Mouse (Mus musculus) forebrain, embryonic 10.5 days (tissue): ENCODE data around the gene Sowaha. TPM values are rescaled to one million over a fixed set of nuclear protein-coding genes. Genes with fewer than 3 reads are reported as not detected.
A peak's percentile ranks its signal among the peaks of the same experiment; 100 is the strongest.

Experiments
- DNase-seq: peaks from one replicate; pipeline ENCODE4 v3.0.0-alpha.2; 2017; ENCODE audit warnings: low spot score; ENCODE audit errors: extremely low spot score
- H3K27ac ChIP-seq: fragments of 300-500 bp; sonication (generic); 2 replicates; pipeline ENCODE4 v1.5.1; 2016; ENCODE audit warnings: mild to moderate bottlenecking
- H3K27me3 ChIP-seq: fragments of 300-500 bp; sonication (generic); 2 replicates; pipeline ENCODE4 v1.6.1; 2016; ENCODE audit warnings: mild to moderate bottlenecking; ENCODE audit not compliant: poor library complexity, severe bottlenecking
- H3K36me3 ChIP-seq: fragments of 300-500 bp; sonication (generic); replicated peaks from 2 replicates; pipeline ENCODE4 v1.6.1; 2016; ENCODE audit warnings: mild to moderate bottlenecking, moderate library complexity
- H3K4me1 ChIP-seq: fragments of 300-500 bp; sonication (generic); 2 replicates; pipeline ENCODE4 v1.6.1; 2016
- H3K4me3 ChIP-seq: fragments of 300-500 bp; sonication (generic); 2 replicates; pipeline ENCODE4 v1.5.1; 2016; ENCODE audit warnings: mild to moderate bottlenecking, moderate library complexity
- H3K9me3 ChIP-seq: fragments of 300-500 bp; sonication (generic); 2 replicates; pipeline ENCODE4 v1.6.1; 2016; ENCODE audit warnings: mild to moderate bottlenecking, moderate library complexity
- WGBS: fragments of 180-500 bp; shearing (Covaris S2); methylation state at CpG from one replicate; pipeline ENCODE4 v1.1.7; 2016; 5-methylcytosine and 5-hydroxymethylcytosine counted together
- polyA plus RNA-seq: library from polyadenylated mRNA; unstranded; fragments of >200 nt; fragmentation: Nextera tagmentation; extraction: Ambion mirVana; gene quantifications from 2 replicates; pipeline ENCODE4 v1.2.1, GENCODE M21; 2016

The Sowaha gene
- polyA plus RNA-seq, 1 experiment from 2014 or later = 0.46 TPM

DNA sequence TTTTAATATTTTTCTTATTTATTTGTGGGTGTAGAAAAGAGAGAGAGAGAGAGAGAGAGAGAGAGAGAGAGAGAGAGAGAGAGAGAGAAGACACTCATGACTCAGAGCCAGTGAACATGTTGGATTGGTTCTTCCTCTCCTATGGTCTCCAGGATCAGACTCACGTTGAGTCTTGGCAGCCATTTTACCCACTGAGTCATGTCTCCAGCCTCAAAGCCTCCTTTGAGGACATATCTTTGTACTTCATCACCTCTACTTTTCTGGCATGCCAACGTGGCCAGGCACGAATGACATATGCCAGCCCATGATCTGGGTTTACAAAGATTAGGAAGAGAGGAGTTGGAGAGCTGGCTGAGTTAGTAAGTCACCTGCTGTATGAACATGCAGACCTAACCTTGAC, 19.9 kb downstream of the Sowaha start:
- H3K4me1 ChIP-seq = peaks cover 35% of the 10 kb centered on the region
- DNase-seq = no peak
- H3K4me3 ChIP-seq = no peak overlapping the region
- H3K9me3 ChIP-seq = peaks cover 8% of the 10 kb centered on the region; the same call in 1 of the 2 replicates
- H3K36me3 ChIP-seq = no peaks in the 10 kb centered on the region
- peaks cover 100% of the 10 kb centered on the region for H3K27me3 ChIP-seq
- 84% methylated on average over 3 of the region's 3 CpGs for WGBS
- H3K27ac ChIP-seq = no peak overlapping the region

DNA sequence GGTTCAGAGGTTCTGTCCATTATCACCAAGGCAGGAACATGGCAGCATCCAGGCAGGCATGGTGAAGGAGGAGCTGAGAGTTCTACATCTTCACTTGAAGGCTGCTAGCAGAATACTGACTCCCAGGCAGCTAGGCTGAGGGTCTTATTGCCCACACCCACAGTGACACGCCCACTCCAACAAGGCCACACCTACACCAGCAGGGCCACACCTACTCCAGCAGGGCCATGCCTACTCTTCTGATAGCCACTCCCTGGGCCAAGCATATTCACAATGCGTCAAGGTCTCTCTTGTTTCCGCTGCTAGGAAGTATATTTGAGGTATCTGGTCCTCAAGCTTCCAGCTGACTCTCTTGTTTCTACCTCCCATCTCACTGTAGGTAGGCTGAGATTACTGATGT, 21.1 kb downstream of the Sowaha start:
- WGBS = 60% methylated on average over 3 of the region's 3 CpGs
- Histone ChIP-seq H3K27me3 (peaks cover 93% of the 10 kb centered on the region), H3K4me3 (no peak overlapping the region), H3K27ac (no peak overlapping the region), H3K4me1 (peaks cover 33% of the 10 kb centered on the region), H3K36me3 (no peaks in the 10 kb centered on the region), H3K9me3 (no peaks in the 10 kb centered on the region)
- no peak for DNase-seq

DNA sequence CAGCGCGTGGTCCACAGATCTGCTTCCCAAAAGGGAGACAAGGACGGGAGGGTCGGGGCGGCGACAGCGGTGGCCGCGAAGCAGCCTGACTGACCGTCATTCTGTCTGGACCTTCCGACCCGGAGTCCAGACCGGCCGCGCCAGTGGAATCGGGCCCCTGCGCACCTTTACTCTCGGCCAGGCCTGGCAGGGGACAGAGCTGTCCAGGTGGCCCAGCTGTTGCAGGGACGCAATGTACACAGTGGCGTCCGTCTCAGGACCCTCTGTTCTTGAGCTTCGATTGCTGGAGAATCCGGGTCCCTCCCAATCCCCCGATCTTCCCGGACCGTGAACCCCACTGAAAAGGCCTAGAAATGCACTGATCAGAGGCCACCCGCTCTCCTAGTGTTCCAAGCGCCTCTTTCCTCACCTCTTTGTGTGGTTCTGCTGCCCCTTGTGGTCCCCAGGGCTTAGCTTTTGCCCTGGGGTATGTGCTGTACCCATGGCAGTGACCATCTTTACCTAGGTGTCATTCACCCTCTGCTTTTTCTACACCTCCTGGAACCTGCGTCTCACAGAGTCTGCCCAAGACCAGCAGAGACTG, 22.6 kb downstream of the Sowaha start:
- H3K4me3 ChIP-seq = peak overlapping the region; percentile 60
- no peaks in the 10 kb centered on the region for H3K9me3 ChIP-seq
- peaks cover 78% of the 10 kb centered on the region for H3K27me3 ChIP-seq
- H3K36me3 ChIP-seq = no peaks in the 10 kb centered on the region
- peak overlapping the region; percentile 75 for H3K27ac ChIP-seq
- no peak for DNase-seq
- H3K4me1 ChIP-seq = peaks cover 23% of the 10 kb centered on the region
- 5% methylated on average over 29 of the region's 29 CpGs for WGBS

DNA sequence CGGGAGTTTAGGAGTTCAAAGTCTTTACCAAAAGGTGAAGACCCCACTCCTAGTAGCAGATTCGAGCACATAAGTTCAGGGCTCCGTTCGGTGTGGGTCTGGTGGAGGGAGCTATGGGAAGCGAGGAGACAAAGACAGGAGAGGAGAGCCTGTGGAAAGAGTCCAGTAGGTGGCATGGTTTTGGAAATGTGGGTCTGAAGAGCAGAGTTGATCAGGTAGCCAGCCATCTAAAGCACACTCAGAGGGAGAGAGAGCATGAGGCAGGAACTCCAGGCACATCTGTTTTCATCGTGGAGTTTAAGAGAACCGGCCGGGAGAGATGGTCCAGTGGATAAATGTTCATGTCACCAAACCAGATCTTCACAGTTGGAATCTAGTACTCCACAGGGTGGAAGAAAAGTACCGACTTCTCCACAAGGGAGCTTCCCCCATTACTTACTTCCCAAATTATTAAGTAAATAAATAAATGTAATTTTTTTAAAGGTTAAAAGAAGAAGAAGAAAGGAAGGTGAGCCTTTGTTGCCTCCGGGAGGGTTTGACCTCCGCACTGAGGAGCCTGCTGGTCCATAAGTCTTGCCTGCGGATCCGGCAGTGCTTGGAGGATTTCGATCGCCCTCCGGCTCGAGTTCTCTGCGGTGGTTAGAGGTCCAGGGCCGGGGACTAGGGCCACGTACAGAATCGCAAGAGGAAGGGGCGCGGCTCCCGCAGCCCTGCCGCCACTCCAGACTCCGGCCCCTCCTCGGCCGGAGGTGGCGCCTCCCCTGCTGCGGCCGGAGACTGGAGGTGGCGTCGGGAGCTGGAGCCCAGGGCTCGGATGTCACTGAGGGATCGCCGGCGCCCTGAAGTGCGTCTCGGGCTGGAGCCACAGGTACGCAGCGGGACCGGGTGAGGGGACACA, 23.4 kb downstream of the Sowaha start, which contains the start of the genes Gm10447 and Shroom1:
Gene Gm10447 (minus strand): TSS at position 637 of the 898 bp plus-strand sequence.
Gene Shroom1 (plus strand): TSS at position 732 of the 898 bp plus-strand sequence.
- Histone ChIP-seq H3K36me3 (no peaks in the 10 kb centered on the region), H3K27me3 (peaks cover 70% of the 10 kb centered on the region), H3K4me3 (peak within 1 kb of the TSS; percentile 60), H3K27ac (peak within 1 kb of the TSS; percentile 75), H3K9me3 (no peaks in the 10 kb centered on the region), H3K4me1 (peaks cover 18% of the 10 kb centered on the region)
- DNase-seq = peak; percentile 55
- WGBS = 4% methylated on average over 42 of the region's 42 CpGs

DNA sequence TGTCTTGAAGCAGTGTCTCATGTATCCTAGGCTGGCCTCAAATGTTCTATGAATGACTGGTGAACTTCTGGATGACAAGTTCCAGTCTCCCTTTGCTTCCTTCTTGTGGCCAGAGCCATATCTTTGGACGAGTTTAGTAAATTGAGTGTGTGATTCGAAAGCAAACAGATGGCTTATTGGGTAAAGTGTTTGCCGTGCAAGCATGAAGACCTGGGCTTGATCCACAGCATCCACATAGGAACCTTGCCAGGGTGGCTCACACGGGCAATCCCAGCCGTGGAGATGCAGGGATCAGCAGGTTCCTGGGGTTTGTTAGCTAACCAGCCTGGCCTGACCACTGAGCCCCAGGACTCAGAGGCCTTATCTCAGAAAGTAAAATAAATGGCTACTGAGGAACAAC, 27.0 kb downstream of the Sowaha start:
- Histone ChIP-seq H3K27me3 (peaks cover 33% of the 10 kb centered on the region), H3K27ac (no peak overlapping the region), H3K9me3 (no peaks in the 10 kb centered on the region), H3K4me1 (peaks cover 14% of the 10 kb centered on the region), H3K36me3 (no peaks in the 10 kb centered on the region), H3K4me3 (no peak overlapping the region)
- WGBS = 87% methylated on average over 5 of the region's 5 CpGs
- no peak for DNase-seq

DNA sequence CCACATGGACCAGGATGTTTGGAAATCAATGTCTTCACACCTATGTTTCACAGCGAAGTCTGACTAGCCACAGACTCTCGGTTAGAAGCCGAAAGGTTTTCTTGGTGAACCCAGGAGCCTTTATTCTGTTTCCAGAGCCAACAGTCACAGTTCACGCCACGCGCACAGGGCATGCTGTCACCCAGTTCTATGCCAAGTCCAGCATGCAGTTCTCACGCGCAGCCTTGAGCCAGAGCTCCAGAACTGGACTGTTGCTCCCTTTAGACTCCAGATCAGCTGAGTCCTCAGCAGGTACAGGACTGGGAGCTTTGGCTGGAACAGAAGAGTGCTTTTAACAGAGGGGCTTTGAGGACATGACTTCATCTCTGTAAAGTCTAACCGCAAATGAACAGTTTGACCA, 27.7 kb downstream of the Sowaha start:
- peaks cover 11% of the 10 kb centered on the region for H3K4me1 ChIP-seq
- no peaks in the 10 kb centered on the region for H3K36me3 ChIP-seq
- 95% methylated on average over 9 of the region's 9 CpGs for WGBS
- no peak overlapping the region for H3K4me3 ChIP-seq
- DNase-seq = no peak
- no peak overlapping the region for H3K27ac ChIP-seq
- H3K9me3 ChIP-seq = no peaks in the 10 kb centered on the region
- peaks cover 27% of the 10 kb centered on the region for H3K27me3 ChIP-seq

DNA sequence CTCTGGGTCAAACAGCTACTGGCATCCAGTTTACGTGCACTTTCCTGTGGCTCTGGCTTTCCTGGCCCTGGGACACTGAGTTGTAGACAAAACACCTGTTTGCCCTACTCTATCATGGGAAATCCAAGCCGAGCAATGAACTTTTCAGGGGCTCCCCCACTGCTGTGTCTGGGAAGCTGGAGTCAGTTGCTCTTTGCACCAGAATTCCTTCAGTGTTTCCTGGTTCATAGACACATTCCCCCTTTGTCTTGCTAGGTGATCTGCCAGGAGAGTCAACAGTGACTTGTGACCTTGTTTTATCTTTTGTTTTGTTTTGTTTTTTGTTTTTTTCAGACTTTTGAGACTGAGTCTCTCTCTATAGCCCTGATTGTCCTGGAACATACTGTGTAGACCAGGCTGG, 28.7 kb downstream of the Sowaha start:
- Histone ChIP-seq H3K27ac (no peak overlapping the region), H3K27me3 (peaks cover 17% of the 10 kb centered on the region)
- WGBS = 78% methylated on average over 2 of the region's 2 CpGs

DNA sequence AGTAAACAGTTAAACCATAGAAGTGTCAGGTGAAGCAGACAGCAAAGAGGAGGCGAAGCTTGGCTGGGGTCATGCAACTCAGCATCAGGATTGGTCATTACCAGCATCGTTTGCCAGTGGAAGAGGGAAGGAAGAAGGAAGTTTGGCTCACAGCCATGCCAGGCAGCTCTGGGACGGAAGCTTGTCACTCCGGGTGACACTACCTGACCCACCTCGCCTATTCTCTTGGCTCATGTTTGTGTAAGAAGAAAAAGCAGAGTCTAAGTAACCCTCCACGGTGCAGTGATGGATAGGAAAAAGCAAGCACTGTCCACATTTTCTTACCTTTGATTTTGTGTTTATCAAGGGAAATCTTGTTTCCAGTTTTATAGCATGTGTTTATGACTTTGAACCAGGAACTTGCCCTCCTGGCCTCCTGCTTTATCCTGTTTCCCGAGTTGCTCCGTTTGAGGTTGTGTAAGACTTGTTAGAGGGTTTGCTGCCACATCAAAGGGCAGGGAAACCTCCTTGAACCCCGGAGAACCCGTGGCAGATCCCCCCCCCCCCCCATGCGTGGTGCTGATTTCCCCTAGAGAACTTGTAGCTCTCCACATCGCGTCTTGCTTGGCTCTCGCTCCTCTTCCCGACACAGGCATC, 29.9 kb downstream of the Sowaha start:
- Histone ChIP-seq H3K36me3 (no peaks in the 10 kb centered on the region), H3K4me3 (no peak overlapping the region), H3K9me3 (no peaks in the 10 kb centered on the region), H3K27ac (no peak overlapping the region), H3K4me1 (no peaks in the 10 kb centered on the region), H3K27me3 (peaks cover 5% of the 10 kb centered on the region)
- no peak for DNase-seq
- 65% methylated on average over 15 of the region's 15 CpGs for WGBS

More for the DNA sequence above, 28.7 kb downstream of the Sowaha start:
- no peaks in the 10 kb centered on the region for H3K36me3 ChIP-seq
- H3K4me1 ChIP-seq = peaks cover 1% of the 10 kb centered on the region; the same call in 1 of the 2 replicates
- H3K4me3 ChIP-seq = no peak overlapping the region
- no peak for DNase-seq
- no peaks in the 10 kb centered on the region for H3K9me3 ChIP-seq

DNA sequence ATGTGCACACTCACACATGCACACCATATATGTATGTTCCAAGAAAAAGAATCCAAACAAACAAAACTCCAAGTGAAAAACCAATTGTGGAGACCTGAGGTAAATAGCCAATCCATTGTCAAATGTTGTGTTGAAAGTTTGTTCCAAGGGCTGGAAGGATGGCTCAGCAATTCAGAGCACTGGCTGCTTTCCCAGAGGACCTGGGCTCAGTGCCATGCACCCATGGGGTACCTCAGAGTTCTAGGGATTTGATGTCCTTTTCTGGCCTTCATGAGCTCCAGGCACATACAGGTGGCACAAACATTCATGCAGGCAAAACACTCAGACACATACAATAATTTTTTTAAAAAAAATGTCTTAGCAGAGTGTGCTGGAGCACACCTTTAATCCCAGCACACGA, 31.5 kb downstream of the Sowaha start:
- WGBS = 84% methylated on average over 1 of the region's 1 CpGs
- Histone ChIP-seq H3K36me3 (no peaks in the 10 kb centered on the region), H3K4me1 (no peaks in the 10 kb centered on the region), H3K9me3 (no peaks in the 10 kb centered on the region), H3K4me3 (no peak overlapping the region), H3K27me3 (no peaks in the 10 kb centered on the region), H3K27ac (no peak overlapping the region)
- no peak for DNase-seq

DNA sequence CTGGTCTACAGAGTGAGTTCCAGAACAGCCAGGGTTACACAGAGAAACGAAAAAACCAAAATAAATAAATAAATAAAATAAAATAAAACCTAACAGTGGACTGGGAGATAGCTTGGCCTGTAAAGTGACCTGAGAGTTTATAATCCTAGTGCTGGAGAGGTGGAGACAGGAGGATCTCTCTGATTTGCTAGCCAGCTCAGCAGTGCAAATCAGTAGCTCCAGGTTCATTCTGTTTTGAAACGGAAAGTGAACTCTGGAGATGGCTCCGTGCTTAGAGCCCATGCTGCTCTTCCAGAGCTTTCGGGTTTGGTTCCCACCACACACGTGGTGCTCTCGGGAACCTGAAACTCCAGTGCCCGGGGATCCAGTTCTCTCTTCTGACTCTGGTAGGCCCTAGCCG, 32.1 kb downstream of the Sowaha start:
- no peaks in the 10 kb centered on the region for H3K4me1 ChIP-seq
- H3K9me3 ChIP-seq = no peaks in the 10 kb centered on the region
- no peaks in the 10 kb centered on the region for H3K36me3 ChIP-seq
- no peak for DNase-seq
- H3K27me3 ChIP-seq = no peaks in the 10 kb centered on the region
- no peak overlapping the region for H3K27ac ChIP-seq
- H3K4me3 ChIP-seq = no peak overlapping the region
- 89% methylated on average over 8 of the region's 8 CpGs for WGBS

DNA sequence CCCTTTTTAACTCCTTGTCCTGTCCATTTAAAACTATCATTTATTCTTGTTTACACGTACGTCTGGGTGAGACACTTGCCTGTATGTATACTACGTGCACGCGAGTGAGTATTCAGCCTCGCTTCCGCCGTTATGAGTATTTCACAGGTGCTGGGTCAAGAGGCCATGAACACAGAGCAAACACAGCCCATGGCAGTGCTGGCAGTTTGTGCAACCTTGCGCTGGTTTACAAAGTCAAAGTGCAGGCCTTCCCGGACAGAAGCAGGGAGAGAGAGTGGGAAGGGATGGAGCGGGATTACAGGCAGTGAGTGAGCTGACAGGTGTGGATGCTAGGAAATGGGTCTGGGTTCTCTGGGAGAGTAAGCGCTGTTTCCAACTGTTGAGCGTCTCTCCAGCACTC, 33.9 kb downstream of the Sowaha start:
- no peak overlapping the region for H3K4me3 ChIP-seq
- DNase-seq = no peak
- 88% methylated on average over 13 of the region's 13 CpGs for WGBS

DNA sequence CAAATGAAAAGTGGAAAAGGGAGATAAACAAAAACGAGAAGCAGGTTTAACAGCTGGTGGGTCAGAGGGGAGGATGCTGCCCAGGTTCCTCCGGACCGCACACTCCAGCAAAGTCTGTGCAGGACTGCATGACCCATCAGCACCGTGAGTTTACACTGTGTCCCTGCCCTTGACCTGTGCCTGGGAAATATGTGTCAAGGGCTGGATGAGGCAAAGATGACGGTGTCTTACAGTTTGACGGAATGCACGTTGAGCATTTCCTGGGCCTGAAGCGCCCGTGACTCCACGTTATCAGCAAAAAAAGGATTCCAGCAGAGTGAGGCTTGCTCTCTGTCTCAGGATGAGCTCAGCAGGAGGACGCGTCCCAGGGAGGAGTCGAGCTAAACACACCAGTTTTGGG, 34.5 kb downstream of the Sowaha start:
- H3K36me3 ChIP-seq = no peaks in the 10 kb centered on the region
- no peaks in the 10 kb centered on the region for H3K9me3 ChIP-seq
- H3K4me1 ChIP-seq = no peaks in the 10 kb centered on the region
- no peak overlapping the region for H3K4me3 ChIP-seq
- no peak for DNase-seq
- H3K27me3 ChIP-seq = no peaks in the 10 kb centered on the region
- no peak overlapping the region for H3K27ac ChIP-seq
- 64% methylated on average over 13 of the region's 13 CpGs for WGBS

More for the DNA sequence above, 33.9 kb downstream of the Sowaha start:
- no peaks in the 10 kb centered on the region for H3K9me3 ChIP-seq
- H3K27ac ChIP-seq = no peak overlapping the region
- H3K36me3 ChIP-seq = no peaks in the 10 kb centered on the region
- no peaks in the 10 kb centered on the region for H3K4me1 ChIP-seq
- H3K27me3 ChIP-seq = no peaks in the 10 kb centered on the region

DNA sequence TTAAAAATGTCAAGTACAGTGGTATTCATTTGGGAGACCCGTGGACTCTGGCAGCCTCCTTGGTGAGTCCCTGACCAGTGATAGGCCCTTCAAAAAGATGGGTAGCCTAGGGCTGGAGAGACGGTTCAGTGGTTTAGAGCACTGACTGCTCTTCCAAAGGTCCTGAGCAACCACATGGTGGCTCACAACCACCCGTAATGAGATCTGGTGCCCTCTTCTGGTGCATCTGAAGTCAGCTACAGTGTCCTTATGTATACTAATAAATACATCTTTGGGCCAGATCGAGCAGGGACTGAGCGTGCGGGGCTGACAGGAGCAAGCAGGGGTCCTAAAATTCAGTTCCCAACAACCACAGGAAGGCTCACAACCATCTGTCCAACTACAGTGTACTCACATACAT, 36.2 kb downstream of the Sowaha start:
- Histone ChIP-seq H3K4me3 (no peak overlapping the region), H3K27me3 (no peaks in the 10 kb centered on the region), H3K4me1 (no peaks in the 10 kb centered on the region), H3K36me3 (no peaks in the 10 kb centered on the region), H3K9me3 (no peaks in the 10 kb centered on the region), H3K27ac (no peak overlapping the region)
- no peak for DNase-seq
- WGBS = 48% methylated on average over 6 of the region's 6 CpGs
